Mouse (Mus musculus) heart, postnatal 0 days (tissue): ENCODE measurements around the gene Cd180.

Source experiments
- CTCF ChIP-seq: IDR thresholded peaks from 2 replicates; pipeline ENCODE4 v1.5.1; 2016; ENCODE audit warnings: antibody characterized with exemption, control low read depth, low read depth
- EP300 ChIP-seq: IDR thresholded peaks from 2 replicates; pipeline ENCODE4 v1.6.1; 2016; ENCODE audit warnings: antibody characterized with exemption, low read depth

GRCm38 (mm10) chr13:102689201-102690090 is 3.9 kb upstream of the Cd180 start:
- TF ChIP-seq EP300 = no peak
- TF ChIP-seq CTCF = no peak
